Mouse (Mus musculus) left cerebral cortex, postnatal 36 days (tissue): ENCODE measurements around the gene Hnrnpr. TPM values are rescaled to one million over a fixed set of nuclear protein-coding genes. Genes with fewer than 3 reads are reported as not detected.
A peak's percentile ranks its signal among the peaks of the same experiment; 100 is the strongest.

Source experiments
- DNase-seq, 2 experiments: peaks; one replicate each; pipeline ENCODE4 v3.0.0; 2021 to 2022; ENCODE audit warnings: low spot score in 2 of 2, mixed read lengths in 1 of 2
- intact Hi-C: fragments of 180-260 bp; cut with DNase I; formaldehyde crosslinking; loops from one replicate; pipeline ENCODE4 v1.15.1; 2025
- total RNA-seq, 2 experiments: library from RNA; stranded (reverse); gene quantifications; 2 replicates each; pipeline ENCODE4 v1.2.3; 2021

The Hnrnpr gene
- total RNA-seq, 2 experiments from 2014 or later: 80.1 to 83.0 TPM

- DNase-seq: no peak
- intact Hi-C loops: no loop called here
Observed at GRCm38 (mm10) chr4:136295941-136296340, 14.8 kb upstream of the Hnrnpr start.

DNA sequence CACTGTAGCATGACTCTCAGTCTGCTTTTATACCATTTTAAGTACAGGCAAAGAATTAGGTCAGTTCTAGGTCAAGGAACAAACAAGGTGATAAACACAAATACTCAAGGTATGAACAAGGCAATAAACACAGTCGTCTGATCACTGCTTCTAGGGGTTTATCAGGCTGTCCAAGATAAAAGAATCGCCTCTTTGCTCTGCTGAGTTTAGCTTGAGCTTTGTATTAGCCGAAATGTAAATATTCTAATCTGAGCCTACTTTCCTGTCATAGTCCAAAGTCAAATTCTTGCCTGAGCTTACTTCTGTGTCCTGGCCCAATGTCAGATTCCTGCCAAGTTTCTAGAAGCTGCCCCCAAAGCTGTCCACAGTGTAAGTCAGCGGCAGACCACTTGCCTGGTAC is 8.3 kb upstream of the Hnrnpr start:
- DNase-seq: no peak
- intact Hi-C loops: no loop called here

DNA sequence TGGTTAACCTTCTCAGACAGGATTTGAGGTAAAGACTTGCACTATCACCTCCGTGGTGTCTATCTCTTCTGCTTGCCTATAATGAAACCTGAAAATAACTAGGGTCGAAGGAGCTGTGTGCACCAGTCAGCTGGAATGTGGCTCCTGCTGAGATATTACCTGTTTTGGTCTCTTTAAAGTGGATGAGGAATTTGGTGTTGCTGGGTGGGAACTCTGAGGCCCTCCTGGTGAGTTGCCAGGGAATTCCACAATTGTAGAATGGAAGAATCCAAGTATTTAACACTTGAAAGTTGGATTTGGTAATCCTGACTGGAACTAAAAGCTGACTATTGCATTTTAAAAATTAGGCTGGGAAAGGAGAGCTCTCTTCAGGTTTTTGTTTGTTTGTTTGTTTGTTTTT is 6.6 kb upstream of the Hnrnpr start:
- intact Hi-C loops: no loop called here
- no peak for DNase-seq

- intact Hi-C loops: no loop called here
- DNase-seq: no peak
Observed at GRCm38 (mm10) chr4:136308355-136308754, 2.4 kb upstream of the Hnrnpr start.

DNA sequence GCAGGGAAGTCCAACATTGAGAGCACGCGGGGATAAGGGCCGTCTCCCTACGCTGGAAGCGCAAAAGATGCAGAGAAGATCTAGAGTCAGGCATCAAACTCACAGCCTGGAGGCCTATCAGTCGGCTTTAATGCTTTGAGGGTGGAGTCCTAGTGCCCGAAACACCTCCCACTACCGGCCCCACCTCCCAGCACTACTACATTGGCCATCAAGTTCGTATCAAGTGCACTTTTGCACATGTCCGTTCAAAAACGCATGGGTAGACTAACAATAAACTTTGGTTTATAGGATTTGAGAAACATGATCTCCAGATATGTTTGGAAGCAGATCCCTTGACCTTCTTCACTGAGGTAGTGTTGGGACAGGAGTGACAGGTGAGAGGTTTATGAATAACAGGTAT is 962 bp upstream of the Hnrnpr start:
- no peak for DNase-seq

DNA sequence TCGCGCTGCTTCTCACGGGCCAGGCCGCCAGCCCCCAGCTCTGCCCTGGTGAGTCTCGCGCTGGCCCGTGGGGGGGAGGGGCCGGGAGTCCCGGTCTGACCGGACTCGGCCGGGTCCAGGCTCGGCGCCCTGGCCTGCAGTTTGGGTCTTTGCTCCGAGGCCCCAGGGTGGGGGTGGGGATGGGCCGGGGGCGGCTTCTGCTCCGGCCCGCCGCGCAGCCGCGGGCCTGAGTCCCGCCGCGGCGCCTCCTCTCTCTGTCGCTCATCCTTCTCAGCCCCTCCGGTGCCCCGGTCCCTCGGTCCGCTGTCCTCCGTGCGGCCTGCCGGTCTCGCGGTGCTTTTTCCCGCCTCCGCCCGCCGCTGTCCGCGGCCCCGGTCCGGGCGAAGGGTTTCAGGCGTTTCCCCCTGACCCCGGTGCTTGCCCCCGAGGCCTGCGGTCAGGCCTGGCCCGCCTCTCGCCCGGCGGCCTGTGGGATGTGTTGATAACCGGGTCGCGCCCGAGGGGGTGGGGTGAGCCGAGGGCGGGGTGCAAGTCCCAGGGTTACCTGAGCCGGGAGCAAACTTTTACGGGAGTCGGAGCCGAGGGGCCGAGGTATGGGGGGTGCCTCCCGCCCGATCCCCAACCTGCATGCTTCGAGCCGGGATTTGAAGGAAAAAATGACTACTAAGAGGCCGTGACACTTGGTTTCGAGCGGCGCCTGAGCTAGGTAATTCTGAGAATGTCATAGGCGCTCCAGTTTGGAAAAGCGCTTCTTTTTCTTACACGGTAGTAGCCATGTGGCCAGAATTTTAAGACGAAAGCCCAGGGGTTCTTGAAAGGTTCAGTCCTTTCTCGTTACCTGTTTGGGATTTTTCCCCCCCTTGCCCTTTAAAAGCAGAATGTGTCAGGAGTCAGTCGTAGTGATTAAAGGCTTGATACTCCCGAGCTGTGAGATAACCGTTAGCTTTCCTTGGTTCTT is 579 bp downstream of the Hnrnpr start:
- DNase-seq: peak in 1 of 2 experiments; percentile 32
- intact Hi-C loops: no loop called here

More for the DNA sequence above, 962 bp upstream of the Hnrnpr start:
- intact Hi-C loops: loop anchor here (1.0 kb wide), 1 partner anchor 24 kb away; no protein-coding TSS in a partner anchor

DNA sequence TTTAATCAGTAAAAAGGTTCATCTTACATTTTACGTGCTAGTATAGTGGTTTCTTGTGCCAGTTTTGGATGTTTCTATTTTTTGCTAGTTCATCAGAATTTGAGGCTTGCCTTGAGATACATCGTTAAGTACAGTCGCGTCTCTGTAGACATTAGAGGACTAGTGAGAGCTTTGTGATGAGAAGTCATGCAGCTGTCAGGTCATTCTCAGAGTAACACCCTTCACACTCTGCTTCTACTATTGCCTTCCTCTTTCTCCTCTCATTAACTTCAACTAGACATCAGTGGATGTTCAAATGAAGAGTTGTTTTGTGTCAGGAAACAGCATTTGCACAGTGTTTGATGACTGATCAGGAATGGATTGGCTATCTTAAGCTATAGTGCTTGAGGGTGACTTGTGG is 1.9 kb downstream of the Hnrnpr start:
- DNase-seq: no peak
- intact Hi-C loops: no loop called here

GRCm38 (mm10) chr4:136317667-136318066 is 6.9 kb downstream of the Hnrnpr start:
- DNase-seq: no peak
- intact Hi-C loops: no loop called here

DNA sequence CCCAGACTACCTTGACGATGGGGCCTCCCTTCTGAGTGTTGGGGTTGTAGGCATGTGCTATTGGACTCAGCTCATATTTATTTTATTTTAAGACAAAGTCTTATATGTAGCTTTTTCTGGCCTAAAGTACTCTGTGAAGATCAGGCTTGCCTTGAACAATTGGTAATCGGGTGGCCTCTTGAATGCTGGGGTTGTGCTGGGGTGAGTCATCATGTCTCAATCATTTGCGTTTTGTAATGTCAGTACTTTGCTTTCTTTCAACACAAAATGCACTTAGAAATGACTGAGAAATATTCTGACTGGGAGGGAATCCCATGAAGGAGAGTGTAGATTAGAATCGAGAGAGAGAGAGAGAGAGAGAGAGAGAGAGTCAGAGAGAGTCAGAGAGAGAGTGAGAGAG is 9.3 kb downstream of the Hnrnpr start:
- DNase-seq: no peak
- intact Hi-C loops: loop anchor here (5.0 kb wide), 1 partner anchor 58 kb away; no protein-coding TSS in a partner anchor

- DNase-seq: no peak
- intact Hi-C loops: loop anchor here (5.0 kb wide), 1 partner anchor 62 kb away; no protein-coding TSS in a partner anchor
Observed at GRCm38 (mm10) chr4:136324226-136324625, 13.5 kb downstream of the Hnrnpr start.

- intact Hi-C loops: no loop called here
Observed at GRCm38 (mm10) chr4:136327238-136327637, 16.5 kb downstream of the Hnrnpr start.

DNA sequence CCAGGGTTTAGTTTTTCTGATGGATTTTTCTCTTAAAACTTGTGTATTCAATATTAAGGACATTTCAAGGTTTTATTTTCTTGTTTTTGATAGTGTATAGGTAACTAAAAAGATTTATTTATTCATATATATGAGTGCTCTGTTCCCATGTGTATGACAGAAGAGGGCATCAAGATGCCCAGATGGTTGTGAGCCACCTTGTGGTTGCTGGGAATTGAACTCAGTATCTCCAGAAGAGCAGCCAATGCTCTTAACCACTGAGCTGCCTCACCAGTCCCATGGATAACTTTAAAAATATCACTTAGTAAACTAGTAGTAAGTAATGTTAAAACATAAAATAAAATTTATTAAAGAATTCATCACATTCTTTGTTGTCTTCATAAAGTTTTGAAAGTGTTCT is 17.4 kb downstream of the Hnrnpr start:
- DNase-seq: no peak

More at GRCm38 (mm10) chr4:136327238-136327637, 16.5 kb downstream of the Hnrnpr start:
- no peak for DNase-seq

GRCm38 (mm10) chr4:136331709-136332108 is 21.0 kb downstream of the Hnrnpr start:
- intact Hi-C loops: no loop called here
- DNase-seq: no peak

More for the DNA sequence above, 17.4 kb downstream of the Hnrnpr start:
- intact Hi-C loops: no loop called here

GRCm38 (mm10) chr4:136333191-136333590 is 22.4 kb downstream of the Hnrnpr start:
- no peak for DNase-seq
- intact Hi-C loops: no loop called here

DNA sequence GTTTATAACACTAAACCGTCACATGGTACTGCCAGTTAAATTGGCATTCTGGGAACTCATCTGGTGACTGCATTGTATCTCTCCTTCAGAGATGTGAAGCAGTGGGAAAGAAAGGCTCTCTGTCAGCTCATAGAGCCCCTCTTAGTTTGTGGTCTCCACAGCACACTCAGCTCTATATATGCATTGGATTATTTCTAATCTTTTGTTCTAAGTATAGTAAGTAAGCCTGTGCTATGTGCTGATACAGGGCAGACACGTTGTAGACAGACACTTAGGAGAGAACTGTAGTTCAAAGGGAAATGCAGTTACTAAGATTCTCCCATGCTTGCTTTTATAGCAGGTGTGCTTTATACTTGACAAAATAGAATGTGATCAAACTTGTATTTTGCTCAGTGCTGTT is 24.3 kb downstream of the Hnrnpr start:
- no peak for DNase-seq
- intact Hi-C loops: no loop called here

- DNase-seq: no peak
- intact Hi-C loops: no loop called here
Observed at GRCm38 (mm10) chr4:136337129-136337528, 26.4 kb downstream of the Hnrnpr start.

- no peak for DNase-seq
- intact Hi-C loops: no loop called here
Observed at GRCm38 (mm10) chr4:136349616-136350015, 38.9 kb downstream of the Hnrnpr start.

GRCm38 (mm10) chr4:136357026-136357425 is 46.3 kb downstream of the Hnrnpr start:
- intact Hi-C loops: no loop called here
- DNase-seq: no peak

DNA sequence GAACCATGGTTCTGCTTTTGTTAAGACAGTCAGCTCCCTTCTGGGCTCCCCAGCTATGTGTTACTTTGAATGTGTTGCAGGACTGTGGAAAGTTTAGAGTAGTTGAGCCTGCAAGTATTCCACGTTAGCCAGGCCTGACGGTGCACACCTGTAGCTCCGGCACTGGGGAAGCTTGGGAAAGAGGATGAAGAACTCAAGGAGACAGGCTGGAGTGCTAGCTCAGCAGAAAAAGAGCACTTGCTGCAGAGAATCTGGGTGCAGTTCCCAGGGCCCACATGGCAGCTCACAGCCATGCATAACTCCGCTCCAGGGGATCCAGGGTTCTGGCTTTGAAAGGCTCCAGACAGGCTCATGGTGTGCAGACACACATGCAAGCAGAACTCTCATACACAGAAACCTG is 46.7 kb downstream of the Hnrnpr start:
- intact Hi-C loops: no loop called here
- no peak for DNase-seq

DNA sequence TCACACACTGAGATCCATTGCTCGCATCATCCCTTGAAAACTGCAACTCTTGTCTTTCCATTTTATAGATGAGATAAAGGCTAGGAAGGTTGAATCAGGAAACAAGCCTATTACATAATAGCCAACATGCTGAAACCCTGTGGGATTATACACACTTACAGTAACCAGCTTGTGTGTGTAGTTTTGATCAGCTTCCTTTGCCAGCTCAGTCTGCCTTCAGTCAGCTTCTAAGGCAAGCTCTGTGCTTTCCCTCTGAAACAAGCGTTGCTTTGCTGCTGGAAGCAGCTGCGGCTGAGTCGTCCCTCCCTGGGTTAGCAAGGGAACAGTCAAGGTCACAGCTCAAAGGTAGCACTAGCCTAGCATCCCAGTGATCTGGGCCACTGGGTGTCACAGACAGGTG is 57.1 kb downstream of the Hnrnpr start:
- intact Hi-C loops: loop anchor here (5.0 kb wide), 1 partner anchor 159 kb away; no protein-coding TSS in a partner anchor
- no peak for DNase-seq

DNA sequence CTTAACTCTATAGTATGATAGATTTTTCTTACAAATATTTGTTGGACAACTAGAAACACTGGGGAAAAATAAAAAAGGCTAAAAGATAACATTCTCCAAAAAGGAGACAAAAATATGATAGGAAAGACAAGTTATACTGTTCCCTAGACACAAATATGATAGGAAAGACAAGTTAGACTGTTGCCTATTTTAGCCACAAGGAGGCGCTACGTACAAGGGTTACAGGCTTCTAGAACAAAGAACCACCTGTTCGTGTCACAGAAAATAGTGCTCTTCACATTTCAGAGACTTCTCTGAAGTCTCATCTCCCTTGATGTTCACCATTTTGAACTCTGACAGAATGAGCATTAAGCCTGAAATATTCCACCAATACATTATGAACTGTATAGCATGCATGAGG is 59.0 kb downstream of the Hnrnpr start:
- intact Hi-C loops: loop anchor here (5.0 kb wide), 3 partner anchors 58 to 253 kb away; partner anchors contain the start of gene Lactbl1
- DNase-seq: peak in 1 of 2 experiments; percentile 23
